Mouse (Mus musculus) midbrain, embryonic 12.5 days (tissue): ENCODE measurements around the gene Brat1. TPM values are rescaled to one million over a fixed set of nuclear protein-coding genes. Genes with fewer than 3 reads are reported as not detected.

ENCODE experiments used
- ATAC-seq: fragments of 200-750 bp; cut with Nextera tagmentation; 2 replicates; pipeline ENCODE4 v1.8.0; 2017; ENCODE audit warnings: low read depth, moderate TSS enrichment, moderate library complexity; ENCODE audit not compliant: low FRiP score
- H3K27ac ChIP-seq: fragments of 300-500 bp; sonication (generic); replicated peaks from 2 replicates; pipeline ENCODE4 v1.5.1; 2016; ENCODE audit warnings: mild to moderate bottlenecking
- H3K27me3 ChIP-seq: fragments of 300-500 bp; sonication (generic); 2 replicates; pipeline ENCODE4 v1.6.1; 2016; ENCODE audit warnings: mild to moderate bottlenecking
- H3K36me3 ChIP-seq: fragments of 300-500 bp; sonication (generic); 2 replicates; pipeline ENCODE4 v1.6.1; 2016
- H3K4me1 ChIP-seq: fragments of 300-500 bp; sonication (generic); 2 replicates; pipeline ENCODE4 v1.6.1; 2016
- H3K4me2 ChIP-seq: fragments of 300-500 bp; sonication (generic); replicated peaks from 2 replicates; pipeline ENCODE4 v1.6.1; 2016; ENCODE audit warnings: mild to moderate bottlenecking, moderate library complexity
- H3K4me3 ChIP-seq: fragments of 300-500 bp; sonication (generic); 2 replicates; pipeline ENCODE4 v1.5.1; 2016; ENCODE audit warnings: mild to moderate bottlenecking
- H3K9ac ChIP-seq: fragments of 300-500 bp; sonication (generic); replicated peaks from 2 replicates; pipeline ENCODE4 v1.6.1; 2016; ENCODE audit warnings: mild to moderate bottlenecking, moderate library complexity
- H3K9me3 ChIP-seq: fragments of 300-500 bp; sonication (generic); 2 replicates; pipeline ENCODE4 v1.6.1; 2016; ENCODE audit warnings: mild to moderate bottlenecking
- WGBS: fragments of 180-500 bp; shearing (Covaris S2); methylation state at CpG from one replicate; pipeline ENCODE4 v1.1.7; 2016; 5-methylcytosine and 5-hydroxymethylcytosine counted together
- polyA plus RNA-seq: library from polyadenylated mRNA; unstranded; fragments of >200 nt; fragmentation: Nextera tagmentation; extraction: Ambion mirVana; gene quantifications from 2 replicates; pipeline ENCODE4 v1.2.1, GENCODE M21; 2016

Gene Brat1
- polyA plus RNA-seq, 1 experiment from 2014 or later, result 22.2 TPM

DNA sequence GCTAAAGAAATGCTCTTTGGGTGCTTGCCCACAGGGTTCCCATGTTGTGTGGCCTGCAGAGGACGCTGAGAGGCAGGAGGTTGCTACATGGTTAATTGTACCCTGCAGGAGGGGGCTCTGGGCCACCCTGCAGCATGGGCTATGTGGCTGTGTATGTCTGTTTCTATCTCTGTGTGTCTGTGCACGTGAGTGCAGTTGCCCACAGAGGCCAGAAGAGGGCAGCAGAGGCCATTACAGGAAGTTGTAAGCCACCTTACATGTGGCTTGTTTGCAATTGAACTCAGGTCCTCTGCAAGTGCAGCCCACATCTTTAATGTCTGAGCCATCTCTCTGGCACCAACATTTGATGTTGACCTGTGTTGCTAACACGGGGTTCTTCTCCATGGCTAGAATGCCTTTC is 47.8 kb downstream of the Brat1 start:
- WGBS, result 93% methylated on average over 3 of the region's 3 CpGs
- Histone ChIP-seq H3K4me3 (no peak overlapping the region), H3K4me2 (no peak overlapping the region), H3K4me1 (peaks cover 8% of the 10 kb centered on the region; the same call in 1 of the 2 replicates), H3K36me3 (peaks cover 3% of the 10 kb centered on the region; the same call in 1 of the 2 replicates), H3K27me3 (no peaks in the 10 kb centered on the region), H3K9ac (no peak overlapping the region), H3K27ac (no peak overlapping the region), H3K9me3 (peaks cover 5% of the 10 kb centered on the region; the same call in 1 of the 2 replicates)
- ATAC-seq, result no peak

DNA sequence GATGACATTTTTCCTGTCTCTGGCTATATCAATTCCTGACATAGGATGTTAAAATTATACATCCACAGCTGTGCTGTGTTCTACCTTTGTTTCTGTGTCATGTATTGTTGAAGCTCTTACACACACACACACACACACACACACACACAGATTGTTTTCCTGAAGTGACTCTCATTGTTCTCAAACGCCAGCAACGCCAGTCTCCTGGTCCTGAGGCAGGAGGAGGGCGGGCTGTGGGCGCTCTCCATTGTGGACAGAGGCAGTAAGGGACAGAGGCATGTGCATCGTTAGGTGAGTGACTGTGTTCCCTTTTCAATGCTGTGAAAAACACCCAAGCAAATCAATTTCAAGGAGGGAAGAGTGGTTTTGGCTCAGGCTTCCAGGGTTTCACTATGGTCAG is 48.4 kb downstream of the Brat1 start:
- WGBS, result 64% methylated on average over 5 of the region's 5 CpGs
- H3K27ac ChIP-seq, result no peak overlapping the region

DNA sequence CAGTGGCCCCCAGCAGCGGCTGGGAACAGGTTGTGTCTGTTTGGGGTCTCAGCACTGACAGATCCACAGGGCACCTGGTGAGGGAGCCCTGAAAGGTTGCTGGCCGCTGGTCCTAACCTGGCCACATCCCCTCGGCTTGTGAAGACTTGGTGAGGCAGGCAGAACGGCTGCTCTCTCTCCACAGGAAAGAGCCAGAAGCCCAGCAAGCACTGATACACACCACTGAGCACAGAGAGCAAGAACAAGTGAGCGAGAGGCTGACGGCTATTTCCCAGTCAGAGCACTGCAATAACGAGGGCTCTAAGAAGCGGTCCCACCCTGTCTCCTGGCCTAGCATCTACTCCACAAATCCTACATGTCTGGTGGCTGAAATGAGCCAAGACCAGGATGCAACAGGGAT is 54.1 kb downstream of the Brat1 start:
- Histone ChIP-seq H3K27me3 (no peaks in the 10 kb centered on the region), H3K4me3 (no peak overlapping the region), H3K9ac (no peak overlapping the region), H3K36me3 (peaks cover 40% of the 10 kb centered on the region), H3K27ac (no peak overlapping the region), H3K4me2 (no peak overlapping the region), H3K4me1 (no peaks in the 10 kb centered on the region), H3K9me3 (no peaks in the 10 kb centered on the region)
- ATAC-seq, result no peak
- 81% methylated on average over 8 of the region's 8 CpGs for WGBS

More for the DNA sequence above, 48.4 kb downstream of the Brat1 start:
- Histone ChIP-seq H3K27me3 (no peaks in the 10 kb centered on the region), H3K4me3 (no peak overlapping the region), H3K36me3 (peaks cover 9% of the 10 kb centered on the region; the same call in 1 of the 2 replicates), H3K9me3 (peaks cover 5% of the 10 kb centered on the region; the same call in 1 of the 2 replicates), H3K4me1 (peaks cover 8% of the 10 kb centered on the region; the same call in 1 of the 2 replicates), H3K4me2 (no peak overlapping the region), H3K9ac (no peak overlapping the region)
- no peak for ATAC-seq

DNA sequence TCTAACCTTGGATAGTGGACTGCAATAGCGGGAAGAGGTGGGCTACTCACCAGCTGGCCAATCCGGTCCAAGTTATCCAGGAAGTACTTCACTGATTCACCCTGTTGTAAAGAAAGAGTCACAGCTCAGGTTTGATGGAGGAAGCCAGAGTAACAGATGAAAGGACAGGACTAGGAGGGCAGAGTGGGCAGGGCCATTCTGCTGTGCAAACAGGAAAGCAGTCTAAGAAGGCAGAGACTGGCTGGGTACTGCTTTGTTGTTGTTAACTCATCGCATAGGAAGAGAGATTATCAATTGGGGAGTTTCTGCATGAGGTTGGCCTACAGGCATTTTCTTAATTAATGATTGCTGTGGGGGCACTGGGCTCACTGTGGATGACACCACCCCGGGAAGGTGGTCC is 57.7 kb downstream of the Brat1 start:
- peaks cover 2% of the 10 kb centered on the region for H3K4me1 ChIP-seq
- no peak overlapping the region for H3K4me3 ChIP-seq
- no peak for ATAC-seq
- H3K9ac ChIP-seq, result no peak overlapping the region
- no peaks in the 10 kb centered on the region for H3K9me3 ChIP-seq
- peaks cover 37% of the 10 kb centered on the region for H3K36me3 ChIP-seq
- H3K4me2 ChIP-seq, result no peak overlapping the region
- no peak overlapping the region for H3K27ac ChIP-seq
- 88% methylated on average over 4 of the region's 4 CpGs for WGBS
- no peaks in the 10 kb centered on the region for H3K27me3 ChIP-seq

DNA sequence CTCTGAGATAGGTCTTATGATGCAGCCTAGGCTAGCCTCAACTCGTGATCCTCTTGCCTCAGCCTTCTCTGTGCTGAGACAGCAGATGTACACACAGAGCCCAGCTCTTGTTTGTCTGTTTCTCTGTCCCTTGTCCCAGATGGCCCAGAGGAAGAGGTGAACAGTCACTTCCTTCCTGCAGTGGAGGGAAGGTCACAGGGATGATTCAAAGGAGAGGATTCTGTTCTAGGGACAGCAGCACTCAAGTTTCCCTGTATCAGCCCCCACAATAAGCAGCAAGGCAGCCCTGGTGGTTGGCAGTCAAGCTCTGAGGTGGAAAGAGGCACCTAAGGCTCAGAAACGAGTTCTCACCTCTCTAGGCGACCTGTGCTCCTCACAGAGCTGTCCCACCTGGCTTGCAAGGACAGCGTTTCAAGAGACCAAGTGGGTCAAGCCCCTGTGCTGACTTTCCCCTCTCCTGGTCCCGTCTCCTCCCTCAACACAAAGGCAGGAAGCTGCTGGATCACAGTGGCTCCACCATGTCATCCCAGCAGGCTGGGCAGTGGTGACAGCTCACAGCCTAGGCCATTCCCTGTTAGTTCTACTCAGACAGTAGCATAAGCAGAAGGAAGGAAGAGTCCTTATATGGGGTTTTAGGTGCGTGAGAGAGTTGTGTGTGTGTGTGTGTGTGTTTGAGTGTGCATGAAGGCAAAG is 60.3 kb downstream of the Brat1 start:
- Histone ChIP-seq H3K36me3 (peaks cover 12% of the 10 kb centered on the region), H3K9ac (no peak overlapping the region), H3K27me3 (no peaks in the 10 kb centered on the region), H3K4me3 (no peak overlapping the region), H3K27ac (no peak overlapping the region; the same call in 1 of the 2 replicates), H3K4me2 (no peak overlapping the region), H3K9me3 (no peaks in the 10 kb centered on the region), H3K4me1 (peaks cover 22% of the 10 kb centered on the region)
- 74% methylated on average over 6 of the region's 6 CpGs for WGBS
- no peak for ATAC-seq

DNA sequence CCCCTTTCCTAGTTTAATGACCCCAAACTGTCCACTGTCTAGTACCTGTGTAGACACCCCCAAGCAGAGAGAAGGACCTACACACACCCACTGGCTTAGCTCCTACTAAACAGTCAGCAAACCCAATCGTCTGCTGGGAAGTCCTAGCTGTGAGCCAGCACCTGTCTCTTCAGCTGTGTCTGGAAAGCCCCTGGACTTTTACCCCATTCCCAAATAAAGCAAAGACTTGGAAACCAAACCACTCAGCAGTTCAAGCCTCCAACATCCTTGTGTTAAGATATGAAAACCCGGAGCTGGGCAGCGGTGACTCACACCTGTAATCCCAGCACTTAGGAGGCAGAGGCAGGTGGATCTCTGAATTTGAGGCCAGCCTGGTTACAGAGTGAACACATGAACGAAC is 61.8 kb downstream of the Brat1 start:
- H3K27ac ChIP-seq, result 0 out of 2 replicates have a peak overlapping the region, but pooled peaks have one; percentile 87
- H3K4me1 ChIP-seq, result peaks cover 27% of the 10 kb centered on the region
- no peak overlapping the region for H3K4me2 ChIP-seq
- H3K4me3 ChIP-seq, result no peak overlapping the region
- no peaks in the 10 kb centered on the region for H3K27me3 ChIP-seq
- no peaks in the 10 kb centered on the region for H3K9me3 ChIP-seq
- 0 out of 2 replicates have a peak, but pooled peaks cover under 1% of the 10 kb centered on the region for H3K36me3 ChIP-seq
- H3K9ac ChIP-seq, result no peak overlapping the region
- ATAC-seq, result no peak
- 92% methylated on average over 4 of the region's 4 CpGs for WGBS

DNA sequence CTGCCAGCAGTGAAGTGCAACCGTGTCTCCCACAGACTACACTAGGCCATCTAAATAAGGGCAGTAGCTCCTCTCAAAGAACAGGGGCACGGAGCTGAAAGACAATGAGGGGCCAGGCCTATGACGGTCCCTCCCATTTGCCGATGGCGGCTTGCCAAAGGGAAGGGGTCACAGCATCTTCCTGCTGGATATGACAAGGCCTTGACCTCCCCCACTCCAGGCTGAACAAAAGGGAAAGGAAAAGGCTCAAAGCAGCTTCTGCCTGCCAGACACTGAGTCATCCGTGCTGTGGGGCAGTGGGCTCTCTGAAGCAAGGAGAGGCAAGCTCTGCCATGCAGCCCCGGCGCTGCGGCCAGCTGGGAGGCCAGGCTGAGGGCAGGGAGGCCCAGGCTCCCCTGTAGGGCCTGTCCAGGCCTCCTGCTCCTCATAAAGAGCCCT is 62.9 kb downstream of the Brat1 start:
- 11% methylated on average over 9 of the region's 9 CpGs for WGBS
- Histone ChIP-seq H3K4me2 (0 out of 2 replicates have a peak overlapping the region, but pooled peaks have one; percentile 3), H3K4me3 (no peak overlapping the region), H3K4me1 (peaks cover 37% of the 10 kb centered on the region), H3K27me3 (no peaks in the 10 kb centered on the region), H3K36me3 (no peaks in the 10 kb centered on the region), H3K9me3 (no peaks in the 10 kb centered on the region), H3K27ac (peak overlapping the region; percentile 87), H3K9ac (peak overlapping the region; percentile 16; the same call in 1 of the 2 replicates)
- ATAC-seq, result peak; percentile 63

DNA sequence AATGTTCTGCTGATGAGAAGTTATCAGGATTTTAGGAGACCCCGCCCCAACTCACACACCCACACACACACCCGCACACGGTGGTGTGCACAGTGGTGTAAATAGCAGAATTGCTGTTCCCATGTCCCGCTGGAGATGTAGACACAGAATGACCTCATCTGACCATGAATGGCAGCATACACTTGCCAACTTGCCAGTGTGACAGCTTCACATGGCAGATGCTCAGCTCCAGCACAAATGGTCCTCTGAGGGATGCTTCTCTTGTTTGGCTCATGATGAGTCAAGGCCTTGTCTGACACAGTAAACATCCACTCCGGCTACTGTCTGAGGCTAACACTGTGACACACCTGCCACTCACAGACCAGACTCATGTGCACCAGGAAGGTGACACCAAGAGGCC is 63.5 kb downstream of the Brat1 start:
- Histone ChIP-seq H3K36me3 (no peaks in the 10 kb centered on the region), H3K27me3 (no peaks in the 10 kb centered on the region), H3K27ac (peak overlapping the region; percentile 87), H3K9me3 (no peaks in the 10 kb centered on the region), H3K4me3 (no peak overlapping the region), H3K4me2 (no peak overlapping the region), H3K4me1 (peaks cover 37% of the 10 kb centered on the region), H3K9ac (0 out of 2 replicates have a peak overlapping the region, but pooled peaks have one; percentile 16)
- no peak for ATAC-seq
- whole genome bisulfite sequencing, result 88% methylated on average over 5 of the region's 5 CpGs

Other genes with a start within 250 kb of the Brat1 start
- gene Chst12, start 199.5 kb upstream of the Brat1 start, polyA plus RNA-seq, result 12.5 and 13.4 TPM in 2 replicates
- not detected in 2 replicates for gene Grifin, start 139.9 kb upstream of the Brat1 start, polyA plus RNA-seq
- gene Lfng, start 97.7 kb upstream of the Brat1 start, polyA plus RNA-seq, result 28.5 and 33.9 TPM in 2 replicates
- 68.8 and 71.0 TPM in 2 replicates for gene Ttyh3, start 56.0 kb upstream of the Brat1 start, polyA plus RNA-seq
- gene Iqce, start 2.6 kb upstream of the Brat1 start, polyA plus RNA-seq, result 26.9 and 29.3 TPM in 2 replicates
- gene Amz1, start 19.1 kb downstream of the Brat1 start, polyA plus RNA-seq, result 1.1 and 1.3 TPM in 2 replicates
- 22.3 and 24.4 TPM in 2 replicates for gene Gna12, start 125.4 kb downstream of the Brat1 start, polyA plus RNA-seq